Mouse (Mus musculus) cerebellum, adult 2 months (tissue): Measurements from ENCODE around the gene Fip1l1.

Experiments used
- CTCF ChIP-seq: fragments of 200-500 bp; IDR thresholded peaks from 2 replicates; pipeline ENCODE4 v1.5.1; 2011; ENCODE audit warnings: low read depth, mild to moderate bottlenecking, control low read depth, low read length, moderate library complexity, borderline replicate concordance; ENCODE audit not compliant: insufficient read depth
- POLR2A ChIP-seq: fragments of 200-500 bp; IDR thresholded peaks from 2 replicates; pipeline ENCODE4 v1.6.1; 2011; ENCODE audit warnings: low read length, control low read depth, borderline replicate concordance; ENCODE audit not compliant: insufficient read depth

DNA sequence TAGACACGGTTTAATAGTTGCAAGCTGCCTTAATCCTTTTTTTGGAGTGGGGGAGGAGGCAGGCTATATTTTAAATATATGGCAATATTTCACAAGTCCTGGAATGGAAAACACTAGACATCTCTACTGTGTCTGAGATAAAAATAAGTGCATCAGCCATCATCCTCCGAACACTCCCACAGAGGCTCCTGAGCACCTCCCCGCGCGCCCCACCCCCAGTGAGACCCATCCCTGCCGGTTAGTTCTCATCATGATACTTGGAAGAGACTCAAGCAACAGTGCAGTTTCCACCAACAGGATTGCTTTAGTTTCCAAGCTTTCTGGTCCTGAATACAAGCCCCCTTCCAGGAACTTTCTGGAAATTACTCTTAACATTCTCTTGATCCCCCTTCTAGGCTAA lies 104.3 kb downstream of the Fip1l1 start:
- TF ChIP-seq POLR2A (no peak), CTCF (no peak)
